Mouse (Mus musculus): Measurements from ENCODE around the gene Fam166a. TPM values are rescaled to one million over a fixed set of nuclear protein-coding genes. Genes with fewer than 3 reads are reported as not detected.
A peak's percentile ranks its signal among the peaks of the same experiment; 100 is the strongest.

The Fam166a gene
- total and polyA plus RNA-seq, 2 experiments from 2014 or later = not detected

DNA sequence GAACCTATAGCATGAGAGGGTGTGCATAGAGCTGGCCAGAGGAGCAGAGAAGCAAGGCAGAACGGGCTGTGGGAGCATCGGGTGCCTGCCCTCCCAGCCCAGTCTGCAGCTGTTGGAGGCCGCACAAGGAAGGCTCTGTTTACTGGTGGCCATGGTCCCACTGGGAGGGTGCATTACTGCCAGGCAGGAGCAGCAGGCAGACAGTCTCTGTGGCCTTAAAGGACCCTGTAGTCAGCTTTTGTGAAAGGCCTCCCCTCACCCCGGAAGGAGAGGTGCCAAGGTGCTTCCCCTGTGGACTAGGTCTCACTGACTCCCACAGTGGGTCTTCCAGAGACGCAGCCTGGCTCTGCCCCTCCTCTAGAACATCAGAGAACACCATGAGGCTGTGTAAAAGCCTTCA lies 8.3 kb downstream of the Fam166a start:
- ATAC-seq (no peak), DNase-seq (ENCODE audit: low spot score) (peak; percentile 21)
- no peak for TF ChIP-seq CTCF (IDR thresholded peaks at IDR 0.05; ENCODE audit: low read depth)
- WGBS = 79% methylated on average over 5 of the region's 5 CpGs
- peaks cover 19% of the 10 kb centered on the region for H3K4me1 ChIP-seq (ENCODE audit: insufficient read depth, low read length)
- H3K9ac ChIP-seq (replicated peaks; ENCODE audit: low read length) = no peak overlapping the region
- H3K4me2 ChIP-seq (ENCODE audit: low read depth, low read length) = no peak overlapping the region
- H3K9me3 ChIP-seq (ENCODE audit: low read length) = no peaks in the 10 kb centered on the region
- no peaks in the 10 kb centered on the region for H3K36me3 ChIP-seq (ENCODE audit: insufficient read depth, low read length)
- H3K4me3 ChIP-seq (ENCODE audit: low read length) = no peak overlapping the region
- no peak overlapping the region for H3K27ac ChIP-seq
- H3K27me3 ChIP-seq (ENCODE audit: insufficient read depth, low read length) = no peaks in the 10 kb centered on the region

DNA sequence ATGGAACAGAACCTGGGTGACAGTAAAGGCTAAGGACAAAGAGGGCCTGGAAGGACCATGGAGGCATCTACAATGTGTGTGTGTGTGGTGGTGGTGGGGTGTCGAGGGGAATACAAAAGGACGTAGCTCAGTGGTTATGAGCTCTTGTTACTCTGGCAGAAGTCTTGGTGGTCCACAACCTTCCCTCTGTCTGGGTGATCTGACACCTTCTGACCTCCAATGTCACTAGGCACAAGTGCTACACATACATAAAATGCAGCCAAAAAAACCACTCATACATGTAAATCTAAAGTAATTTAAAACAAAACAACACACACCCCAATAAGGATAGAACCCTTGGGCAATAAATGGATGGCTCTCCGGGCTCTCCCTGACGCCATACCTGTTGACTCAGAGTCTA lies 8.9 kb downstream of the Fam166a start:
- 92% methylated on average over 4 of the region's 4 CpGs for WGBS
- Histone ChIP-seq H3K9ac (replicated peaks; ENCODE audit: low read length) (no peak overlapping the region), H3K27me3 (ENCODE audit: insufficient read depth, low read length) (no peaks in the 10 kb centered on the region), H3K27ac (no peak overlapping the region), H3K9me3 (ENCODE audit: low read length) (no peaks in the 10 kb centered on the region), H3K4me3 (ENCODE audit: low read length) (no peak overlapping the region), H3K4me1 (ENCODE audit: insufficient read depth, low read length) (peaks cover 19% of the 10 kb centered on the region), H3K36me3 (ENCODE audit: insufficient read depth, low read length) (no peaks in the 10 kb centered on the region), H3K4me2 (ENCODE audit: low read depth, low read length) (no peak overlapping the region)
- ATAC-seq (no peak), DNase-seq (ENCODE audit: low spot score) (no peak)
- TF ChIP-seq CTCF (IDR thresholded peaks at IDR 0.05; ENCODE audit: low read depth) = no peak

DNA sequence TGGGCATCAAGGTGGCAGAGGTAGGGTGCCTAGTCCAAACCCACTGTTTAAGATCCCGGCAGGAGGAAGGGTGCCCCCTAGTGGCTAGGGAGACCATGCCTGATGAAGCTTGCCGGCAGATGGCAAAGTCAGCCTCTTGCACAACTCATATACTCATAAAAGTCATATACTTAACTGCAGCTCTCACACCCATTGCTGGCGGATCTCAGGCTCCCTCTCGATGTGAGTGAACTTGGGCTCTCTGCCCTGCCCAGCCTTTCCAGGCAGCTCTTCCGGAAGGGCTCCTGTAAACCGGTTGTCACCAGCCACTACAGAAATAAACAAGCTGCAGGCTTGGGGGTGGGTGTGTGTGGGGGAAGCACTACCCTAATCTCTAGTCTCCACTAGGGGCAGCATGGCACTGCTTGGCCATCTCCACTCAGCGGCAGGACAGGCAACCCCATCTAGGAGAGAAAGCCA lies 9.9 kb downstream of the Fam166a start:
- ATAC-seq (peak; percentile 67), DNase-seq (ENCODE audit: low spot score) (peak; percentile 92)
- Histone ChIP-seq H3K27me3 (ENCODE audit: insufficient read depth, low read length) (no peaks in the 10 kb centered on the region), H3K4me2 (ENCODE audit: low read depth, low read length) (peak overlapping the region; percentile 42), H3K27ac (peak overlapping the region; percentile 81), H3K36me3 (ENCODE audit: insufficient read depth, low read length) (no peaks in the 10 kb centered on the region), H3K4me3 (ENCODE audit: low read length) (peak overlapping the region; percentile 15; the same call in 1 of the 2 replicates), H3K9me3 (ENCODE audit: low read length) (no peaks in the 10 kb centered on the region), H3K4me1 (ENCODE audit: insufficient read depth, low read length) (peaks cover 17% of the 10 kb centered on the region; the same call in 1 of the 2 replicates), H3K9ac (replicated peaks; ENCODE audit: low read length) (peak overlapping the region; percentile 38; the same call in 1 of the 2 replicates)
- WGBS = 0% methylated on average over 7 of the region's 7 CpGs
- TF ChIP-seq CTCF (IDR thresholded peaks at IDR 0.05; ENCODE audit: low read depth) = peak; percentile 79

DNA sequence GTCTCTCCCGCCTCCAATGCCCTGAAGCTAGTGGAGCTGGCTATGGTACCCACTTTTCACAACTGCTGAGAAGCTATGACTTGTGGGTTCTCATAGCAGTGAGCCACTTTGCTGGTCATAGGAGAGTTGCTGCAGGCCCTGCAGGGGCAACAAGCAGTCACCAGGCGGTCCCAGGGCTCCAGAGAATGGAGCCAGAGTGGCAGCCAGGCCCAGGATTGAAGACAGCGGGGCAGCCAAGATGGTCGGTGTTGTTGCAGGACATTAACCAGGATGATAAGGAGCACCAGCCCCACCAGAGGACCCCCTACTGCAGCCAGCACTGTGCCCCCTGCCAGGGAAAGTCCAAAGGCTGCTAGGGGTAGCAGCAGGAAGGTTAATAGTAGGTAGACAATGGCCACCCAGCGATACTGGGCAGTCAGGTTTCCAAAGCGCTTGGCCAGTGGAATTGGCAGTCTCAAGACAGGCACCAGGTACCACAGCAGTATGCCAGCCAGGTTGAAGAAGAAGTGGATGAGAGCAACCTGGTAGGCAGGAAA lies 10.5 kb downstream of the Fam166a start:
- Histone ChIP-seq H3K4me2 (ENCODE audit: low read depth, low read length) (no peak overlapping the region), H3K4me1 (ENCODE audit: insufficient read depth, low read length) (peaks cover 13% of the 10 kb centered on the region; the same call in 1 of the 2 replicates), H3K9me3 (ENCODE audit: low read length) (no peaks in the 10 kb centered on the region), H3K9ac (replicated peaks; ENCODE audit: low read length) (no peak overlapping the region), H3K27ac (peak overlapping the region; percentile 81), H3K27me3 (ENCODE audit: insufficient read depth, low read length) (no peaks in the 10 kb centered on the region), H3K4me3 (ENCODE audit: low read length) (no peak overlapping the region), H3K36me3 (ENCODE audit: insufficient read depth, low read length) (no peaks in the 10 kb centered on the region)
- no peak for ATAC-seq
- TF ChIP-seq CTCF (IDR thresholded peaks at IDR 0.05; ENCODE audit: low read depth) = no peak
- WGBS = 68% methylated on average over 6 of the region's 6 CpGs
- DNase-seq (ENCODE audit: low spot score) = no peak

DNA sequence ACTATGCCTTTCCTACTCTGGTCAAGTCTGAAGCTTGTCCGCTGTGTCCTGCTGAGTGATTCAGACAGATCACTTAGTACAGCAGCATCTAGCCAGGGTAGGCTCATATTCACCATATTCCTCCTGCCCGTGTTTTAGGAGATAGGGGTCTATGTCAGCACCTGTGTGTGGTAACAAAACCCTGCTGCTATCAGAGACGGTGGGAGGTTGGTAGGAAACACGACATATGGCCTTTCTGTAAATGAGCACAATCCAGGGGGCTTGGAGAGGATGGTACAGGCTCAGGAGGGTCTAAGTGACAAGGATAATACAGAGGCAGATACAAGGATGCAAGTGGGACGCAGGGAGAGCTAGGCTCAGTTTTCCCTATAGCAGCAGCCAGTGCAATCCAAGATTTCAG lies 11.0 kb downstream of the Fam166a start:
- Histone ChIP-seq H3K27ac (no peak overlapping the region), H3K4me1 (ENCODE audit: insufficient read depth, low read length) (peaks cover 13% of the 10 kb centered on the region; the same call in 1 of the 2 replicates), H3K4me3 (ENCODE audit: low read length) (no peak overlapping the region), H3K4me2 (ENCODE audit: low read depth, low read length) (no peak overlapping the region), H3K36me3 (ENCODE audit: insufficient read depth, low read length) (no peaks in the 10 kb centered on the region), H3K27me3 (ENCODE audit: insufficient read depth, low read length) (no peaks in the 10 kb centered on the region), H3K9me3 (ENCODE audit: low read length) (no peaks in the 10 kb centered on the region), H3K9ac (replicated peaks; ENCODE audit: low read length) (no peak overlapping the region)
- no peak for TF ChIP-seq CTCF (IDR thresholded peaks at IDR 0.05; ENCODE audit: low read depth)
- ATAC-seq (no peak), DNase-seq (ENCODE audit: low spot score) (no peak)
- WGBS = 80% methylated on average over 5 of the region's 5 CpGs

DNA sequence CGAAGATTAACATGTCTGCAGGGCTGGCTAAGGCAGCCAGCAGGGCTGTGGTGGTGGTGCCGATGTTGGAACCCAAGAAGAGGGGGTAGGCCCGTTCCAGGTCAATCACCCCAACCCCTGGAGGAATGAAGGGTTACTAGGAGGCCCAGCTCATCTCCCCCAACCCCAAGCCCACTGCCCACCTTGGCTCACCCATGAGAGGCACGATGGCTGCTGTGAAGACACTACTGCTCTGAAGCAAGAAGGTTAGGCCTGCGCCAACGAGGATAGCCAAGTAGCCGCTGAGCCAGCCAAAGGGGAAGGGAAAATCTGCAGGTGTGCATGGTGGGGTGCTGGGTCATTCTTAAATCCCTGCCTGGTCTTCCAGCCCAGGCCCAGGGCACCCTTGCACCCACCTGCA lies 12.0 kb downstream of the Fam166a start:
- Histone ChIP-seq H3K4me3 (ENCODE audit: low read length) (no peak overlapping the region), H3K9me3 (ENCODE audit: low read length) (no peaks in the 10 kb centered on the region), H3K4me1 (ENCODE audit: insufficient read depth, low read length) (peaks cover 10% of the 10 kb centered on the region; the same call in 1 of the 2 replicates), H3K4me2 (ENCODE audit: low read depth, low read length) (no peak overlapping the region), H3K27ac (no peak overlapping the region), H3K9ac (replicated peaks; ENCODE audit: low read length) (no peak overlapping the region), H3K27me3 (ENCODE audit: insufficient read depth, low read length) (no peaks in the 10 kb centered on the region), H3K36me3 (ENCODE audit: insufficient read depth, low read length) (no peaks in the 10 kb centered on the region)
- no peak for TF ChIP-seq CTCF (IDR thresholded peaks at IDR 0.05; ENCODE audit: low read depth)
- WGBS = 86% methylated on average over 7 of the region's 7 CpGs
- ATAC-seq = no peak
- DNase-seq (ENCODE audit: low spot score) = no peak

DNA sequence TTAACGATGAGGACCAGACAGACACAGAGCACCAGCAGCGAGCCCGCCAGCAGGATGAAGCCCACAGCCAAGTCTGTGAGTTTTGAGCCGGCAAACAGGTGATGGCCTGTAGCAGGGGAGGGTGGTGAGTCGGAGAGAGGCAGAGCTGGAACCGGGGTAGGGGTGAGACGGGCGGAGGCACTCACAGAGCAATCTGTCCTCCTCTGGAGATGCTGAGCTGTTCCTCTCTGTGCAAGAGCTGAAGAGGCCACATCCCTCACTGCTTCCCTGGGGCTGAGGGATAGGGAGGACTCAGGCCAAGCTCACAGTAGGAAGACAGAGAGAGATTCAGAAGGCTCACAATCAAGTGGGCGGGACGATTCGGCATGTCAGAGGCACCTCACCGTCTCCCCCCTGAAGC lies 12.5 kb downstream of the Fam166a start:
- no peak overlapping the region for H3K4me3 ChIP-seq (ENCODE audit: low read length)
- no peak overlapping the region for H3K27ac ChIP-seq
- no peaks in the 10 kb centered on the region for H3K27me3 ChIP-seq (ENCODE audit: insufficient read depth, low read length)
- TF ChIP-seq CTCF (IDR thresholded peaks at IDR 0.05; ENCODE audit: low read depth) = no peak
- no peak overlapping the region for H3K9ac ChIP-seq (replicated peaks; ENCODE audit: low read length)
- WGBS = 60% methylated on average over 12 of the region's 12 CpGs
- H3K4me2 ChIP-seq (ENCODE audit: low read depth, low read length) = no peak overlapping the region
- no peaks in the 10 kb centered on the region for H3K9me3 ChIP-seq (ENCODE audit: low read length)
- H3K4me1 ChIP-seq (ENCODE audit: insufficient read depth, low read length) = peaks cover 7% of the 10 kb centered on the region; the same call in 1 of the 2 replicates
- no peak for ATAC-seq
- no peaks in the 10 kb centered on the region for H3K36me3 ChIP-seq (ENCODE audit: insufficient read depth, low read length)
- no peak for DNase-seq (ENCODE audit: low spot score)
